Mouse (Mus musculus): Measurements from ENCODE around the gene Gm37240.

- no peak for TF ChIP-seq POLR2A (IDR thresholded peaks at IDR 0.05; ENCODE audit: borderline replicate concordance, control insufficient read depth, low read depth, low read length)
- no peak for TF ChIP-seq CTCF (IDR thresholded peaks at IDR 0.05; ENCODE audit: control insufficient read depth, insufficient read depth, low read length)
Measured at GRCm38 (mm10) chr3:84622026-84622425, 1265.3 kb downstream of the Gm37240 start.
